ENCODE assay signal across 8 mouse cellular contexts in genomic region chr2:136648606-136649005, GRCm38 (mm10).
DNase-seq lines count a peak whose midpoint lies in the region.

No protein-coding gene starts in this region.

- intact Hi-C loops in heart, postnatal 25 days (cut with DNase I): no loop called here

- DNase-seq in heart, adult 18-20 months: peak; percentile 44 to 59
- no peak for DNase-seq in heart, postnatal 25 days (ENCODE audit: low spot score)
- DNase-seq in adrenal gland, postnatal 25 days: peak; percentile 84
- peak; percentile 8 to 15 for DNase-seq in heart, adult 9 months (ENCODE audit: low spot score in 2 of 2)
- DNase-seq in lung, adult 18-20 months: peak; percentile 10 to 29
- DNase-seq in testis, postnatal 14 days (ENCODE audit: low spot score): peak; percentile 12
- no peak for DNase-seq in thymus, postnatal 36 days
- no peak for DNase-seq in yolk sac, embryonic 10.5 days (ENCODE audit: low spot score)

Comparison
In these comparisons a context has a peak if more than half of its experiments do, and no peak if none do; other contexts are left out.
1. DNase-seq: peak in heart, adult 18-20 months (2 of 2), adrenal gland, postnatal 25 days (single experiment), heart, adult 9 months (2 of 2), lung, adult 18-20 months (2 of 2) and testis, postnatal 14 days (single experiment); none in heart, postnatal 25 days (single experiment), thymus, postnatal 36 days (0 of 2) and yolk sac, embryonic 10.5 days (single experiment).